Mouse (Mus musculus) liver, embryonic 16.5 days (tissue): Measurements from ENCODE around the gene Nthl1. TPM values are rescaled to one million over a fixed set of nuclear protein-coding genes. Genes with fewer than 3 reads are reported as not detected.
"Not testable (repeated sequence)": the region's sequence is repeated elsewhere in the genome, so short reads cannot be mapped to it uniquely, and the experiment has no call there.

Experiments
- ATAC-seq: fragments of 200-750 bp; cut with Nextera tagmentation; 2 replicates; pipeline ENCODE4 v1.8.0; 2017; ENCODE audit warnings: low read depth, mild to moderate bottlenecking, moderate number of reproducible peaks, moderate library complexity
- H3K27ac ChIP-seq: fragments of 300-500 bp; sonication (generic); 2 replicates; pipeline ENCODE4 v1.5.1; 2014; ENCODE audit warnings: mild to moderate bottlenecking, low read length
- H3K27me3 ChIP-seq: fragments of 300-500 bp; sonication (generic); 2 replicates; pipeline ENCODE4 v1.6.1; 2014; ENCODE audit warnings: low read depth, low read length, mixed read lengths; ENCODE audit not compliant: control insufficient read depth, insufficient read depth
- H3K36me3 ChIP-seq: fragments of 300-500 bp; sonication (generic); 2 replicates; pipeline ENCODE4 v1.6.1; 2014; ENCODE audit warnings: mild to moderate bottlenecking; ENCODE audit not compliant: control insufficient read depth, insufficient read depth
- H3K4me1 ChIP-seq: fragments of 300-500 bp; sonication (generic); 2 replicates; pipeline ENCODE4 v1.6.1; 2014; ENCODE audit warnings: low read depth, low read length, mixed read lengths; ENCODE audit not compliant: control insufficient read depth
- H3K4me2 ChIP-seq: fragments of 300-500 bp; sonication (generic); 2 replicates; pipeline ENCODE4 v1.6.1; 2014; ENCODE audit warnings: low read depth, low read length, mixed read lengths
- H3K4me3 ChIP-seq: fragments of 300-500 bp; sonication (generic); 2 replicates; pipeline ENCODE4 v1.5.1; 2014; ENCODE audit warnings: low read depth, mild to moderate bottlenecking, low read length
- H3K9ac ChIP-seq: fragments of 300-500 bp; sonication (generic); 2 replicates; pipeline ENCODE4 v1.6.1; 2014; ENCODE audit warnings: low read depth, low read length
- H3K9me3 ChIP-seq: fragments of 300-500 bp; sonication (generic); replicated peaks from 2 replicates; pipeline ENCODE4 v1.6.1; 2016; ENCODE audit warnings: low read length; ENCODE audit not compliant: control insufficient read depth
- WGBS: fragments of 180-500 bp; shearing (Covaris S2); extraction: QIAGEN DNeasy Blood & Tissue Kit; methylation state at CpG from one replicate; pipeline ENCODE4 v1.1.7; 2014; ENCODE audit not compliant: insufficient replicate concordance; 5-methylcytosine and 5-hydroxymethylcytosine counted together
- polyA plus RNA-seq: library from polyadenylated mRNA; unstranded; fragments of >200 nt; fragmentation: Nextera tagmentation; extraction: Ambion mirVana; gene quantifications from 2 replicates; pipeline ENCODE4 v1.2.1, GENCODE M21; 2015

The Nthl1 gene
- polyA plus RNA-seq, 1 experiment from 2014 or later = 5.9 TPM

- 36% methylated on average over 3 of the region's 3 CpGs for WGBS
- ATAC-seq = no peak
Observed at GRCm38 (mm10) chr17:24651835-24652234, 19.4 kb downstream of the Nthl1 start.

GRCm38 (mm10) chr17:24653967-24654710, 21.7 kb downstream of the Nthl1 start:
- peaks cover 14% of the 10 kb centered on the region for H3K4me1 ChIP-seq
- peak overlapping the region; percentile 38; the same call in 1 of the 2 replicates for H3K4me2 ChIP-seq
- no peaks in the 10 kb centered on the region for H3K9me3 ChIP-seq
- 0 out of 2 replicates have a peak overlapping the region, but pooled peaks have one; percentile 1 for H3K4me3 ChIP-seq
- ATAC-seq = no peak
- H3K27me3 ChIP-seq = peaks cover 57% of the 10 kb centered on the region
- WGBS = 4% methylated on average over 19 of the region's 19 CpGs
- no peak overlapping the region for H3K27ac ChIP-seq
- no peak overlapping the region for H3K9ac ChIP-seq
- H3K36me3 ChIP-seq = no peaks in the 10 kb centered on the region

More at GRCm38 (mm10) chr17:24651835-24652234, 19.4 kb downstream of the Nthl1 start:
- peaks cover 7% of the 10 kb centered on the region for H3K4me1 ChIP-seq
- H3K36me3 ChIP-seq = no peaks in the 10 kb centered on the region
- peaks cover 44% of the 10 kb centered on the region for H3K27me3 ChIP-seq
- no peaks in the 10 kb centered on the region for H3K9me3 ChIP-seq
- no peak overlapping the region for H3K9ac ChIP-seq
- no peak overlapping the region for H3K4me3 ChIP-seq
- H3K4me2 ChIP-seq = no peak overlapping the region
- H3K27ac ChIP-seq = no peak overlapping the region

- H3K4me1 ChIP-seq = peaks cover 12% of the 10 kb centered on the region
- H3K4me2 ChIP-seq = no peak overlapping the region
- H3K9me3 ChIP-seq = no peaks in the 10 kb centered on the region
- 62% methylated on average over 4 of the region's 4 CpGs for WGBS
- peaks cover 55% of the 10 kb centered on the region for H3K27me3 ChIP-seq
- H3K4me3 ChIP-seq = no peak overlapping the region
- ATAC-seq = no peak
- H3K9ac ChIP-seq = no peak overlapping the region
- H3K27ac ChIP-seq = no peak overlapping the region
- H3K36me3 ChIP-seq = no peaks in the 10 kb centered on the region
Observed at GRCm38 (mm10) chr17:24654969-24655368, 22.5 kb downstream of the Nthl1 start.

GRCm38 (mm10) chr17:24658017-24658758, 25.7 kb downstream of the Nthl1 start, which contains the start of gene Npw:
TSS of gene Npw (minus strand) at chr17:24658457.
- Histone ChIP-seq H3K27me3 (peaks cover 38% of the 10 kb centered on the region), H3K36me3 (no peaks in the 10 kb centered on the region), H3K27ac (no peak within 1 kb of the TSS), H3K9me3 (no peaks in the 10 kb centered on the region), H3K4me1 (peaks cover 8% of the 10 kb centered on the region), H3K4me2 (peak within 1 kb of the TSS; percentile 61), H3K9ac (0 out of 2 replicates have a peak within 1 kb of the TSS, but pooled peaks have one; percentile 28), H3K4me3 (peak within 1 kb of the TSS; percentile 47)
- ATAC-seq = peak; percentile 32; the same call in 1 of the 2 replicates
- WGBS = 3% methylated on average over 47 of the region's 47 CpGs

GRCm38 (mm10) chr17:24667011-24667410, 34.5 kb downstream of the Nthl1 start:
- 53% methylated on average over 7 of the region's 7 CpGs for WGBS
- H3K27me3 ChIP-seq, H3K9ac ChIP-seq, H3K36me3 ChIP-seq, ATAC-seq, H3K4me2 ChIP-seq, H3K9me3 ChIP-seq, H3K27ac ChIP-seq, H3K4me3 ChIP-seq: not testable (repeated sequence)
- H3K4me1 ChIP-seq = peaks cover 22% of the 10 kb centered on the region

GRCm38 (mm10) chr17:24667416-24667815, 34.9 kb downstream of the Nthl1 start:
- H3K27me3 ChIP-seq = no peaks in the 10 kb centered on the region; the same call in 1 of the 2 replicates
- H3K9ac ChIP-seq = no peak overlapping the region
- H3K4me3 ChIP-seq = no peak overlapping the region
- 17% methylated on average over 6 of the region's 6 CpGs for WGBS
- no peak overlapping the region for H3K4me2 ChIP-seq
- no peak overlapping the region for H3K27ac ChIP-seq
- H3K36me3 ChIP-seq = no peaks in the 10 kb centered on the region
- ATAC-seq = no peak
- no peaks in the 10 kb centered on the region for H3K9me3 ChIP-seq
- peaks cover 26% of the 10 kb centered on the region for H3K4me1 ChIP-seq

- H3K4me2 ChIP-seq = peak overlapping the region; percentile 65
- H3K27me3 ChIP-seq, ATAC-seq, H3K9me3 ChIP-seq, H3K36me3 ChIP-seq: not testable (repeated sequence)
- peaks cover 27% of the 10 kb centered on the region for H3K4me1 ChIP-seq
- peak overlapping the region; percentile 87 for H3K4me3 ChIP-seq
- WGBS = 6% methylated on average over 15 of the region's 15 CpGs
- peak overlapping the region; percentile 71 for H3K27ac ChIP-seq
- H3K9ac ChIP-seq = peak overlapping the region; percentile 58
Observed at GRCm38 (mm10) chr17:24669214-24669544, 36.7 kb downstream of the Nthl1 start.

- peak within 1 kb of the TSS; percentile 87 for H3K4me3 ChIP-seq
- peak within 1 kb of the TSS; percentile 88 for H3K9ac ChIP-seq
- peak; percentile 96 for ATAC-seq
- peaks cover 27% of the 10 kb centered on the region for H3K4me1 ChIP-seq
- H3K4me2 ChIP-seq = peak within 1 kb of the TSS; percentile 65
- H3K27ac ChIP-seq = peak within 1 kb of the TSS; percentile 86
- H3K9me3 ChIP-seq = no peaks in the 10 kb centered on the region
- no peaks in the 10 kb centered on the region for H3K27me3 ChIP-seq
- no peaks in the 10 kb centered on the region for H3K36me3 ChIP-seq
- WGBS = under 1% methylated on average over 58 of the region's 80 CpGs
Observed at GRCm38 (mm10) chr17:24669545-24670245, 37.2 kb downstream of the Nthl1 start, which contains the start of gene Zfp598. TSS of gene Zfp598 (plus strand) at chr17:24669687.
